ENCODE assay signal across 23 mouse cellular contexts in genomic region chr9:65831164-65831563, GRCm38 (mm10). TPM values are rescaled to one million over a fixed set of nuclear protein-coding genes. Genes with fewer than 3 reads are reported as not detected.
A peak's percentile ranks its signal among the peaks of the same experiment; 100 is the strongest.
DNase-seq lines count a peak whose midpoint lies in the region; ATAC-seq lines count a peak whose summit lies in the region.
"Had no signal": no experiment of that assay in that cellular context is flagged by ENCODE, and none has a peak within 500 bp of the region (broad histone marks: within the 10 kb centered on the region; RNA-seq: fewer than 3 reads in every experiment).

No protein-coding gene starts in this region.

- H3K9ac ChIP-seq in forebrain, embryonic 11.5 days (ENCODE audit: low read length), result no peak overlapping the region
- H3K9ac ChIP-seq in forebrain, embryonic 14.5 days (ENCODE audit: low read length), result no peak overlapping the region
- H3K9ac ChIP-seq in liver, embryonic 16.5 days (ENCODE audit: low read depth, low read length), result no peak overlapping the region
- no peak overlapping the region for H3K9ac ChIP-seq in midbrain, embryonic 11.5 days (ENCODE audit: low read length)
- no peak overlapping the region for H3K9ac ChIP-seq in midbrain, embryonic 15.5 days
- H3K9ac ChIP-seq: midbrain, embryonic 12.5 days had no signal

- intact Hi-C loops in left cerebral cortex, postnatal 36 days (cut with DNase I), result loop anchor here (5.0 kb wide), 1 partner anchor 309 kb away; the partner anchor contains the start of gene Ankdd1a

- peaks cover 19% of the 10 kb centered on the region for H3K4me1 ChIP-seq in forebrain, embryonic 11.5 days (replicated peaks; ENCODE audit: control insufficient read depth, insufficient read depth, low read length)
- peaks cover 28% of the 10 kb centered on the region for H3K4me1 ChIP-seq in forebrain, embryonic 14.5 days (ENCODE audit: control insufficient read depth, insufficient read depth, low read length)
- H3K4me1 ChIP-seq in liver, embryonic 16.5 days (ENCODE audit: control insufficient read depth, low read depth, low read length), result peaks cover 24% of the 10 kb centered on the region
- peaks cover 32% of the 10 kb centered on the region for H3K4me1 ChIP-seq in midbrain, embryonic 11.5 days (ENCODE audit: control insufficient read depth, insufficient read depth, low read length)
- peaks cover 15% of the 10 kb centered on the region for H3K4me1 ChIP-seq in midbrain, embryonic 15.5 days

- ATAC-seq in forebrain, embryonic 11.5 days (replicated peaks; ENCODE audit: low FRiP score), result no peak
- no peak for ATAC-seq in forebrain, embryonic 14.5 days
- no peak for ATAC-seq in liver, embryonic 16.5 days (ENCODE audit: low read depth)
- no peak for ATAC-seq in midbrain, embryonic 11.5 days (ENCODE audit: low FRiP score)
- no peak for ATAC-seq in midbrain, embryonic 15.5 days (replicated peaks)

- no peak overlapping the region for H3K4me3 ChIP-seq in forebrain, embryonic 11.5 days (ENCODE audit: low read depth, low read length)
- H3K4me3 ChIP-seq in forebrain, embryonic 14.5 days (ENCODE audit: low read depth, low read length), result no peak overlapping the region
- H3K4me3 ChIP-seq in liver, embryonic 16.5 days (ENCODE audit: low read depth, low read length), result no peak overlapping the region
- H3K4me3 ChIP-seq in midbrain, embryonic 11.5 days (ENCODE audit: low read depth, low read length), result no peak overlapping the region
- H3K4me3 ChIP-seq in midbrain, embryonic 15.5 days, result no peak overlapping the region
- H3K4me3 ChIP-seq: heart, embryonic 10.5 days; midbrain, embryonic 12.5 days had no signal

- H3K27me3 ChIP-seq in forebrain, embryonic 11.5 days (ENCODE audit: control insufficient read depth, insufficient read depth, low read length), result no peaks in the 10 kb centered on the region
- H3K27me3 ChIP-seq in forebrain, embryonic 14.5 days (replicated peaks; ENCODE audit: control insufficient read depth, insufficient read depth, low read length), result no peaks in the 10 kb centered on the region
- H3K27me3 ChIP-seq in liver, embryonic 16.5 days (ENCODE audit: control insufficient read depth, insufficient read depth, low read depth, low read length), result no peaks in the 10 kb centered on the region
- no peaks in the 10 kb centered on the region for H3K27me3 ChIP-seq in midbrain, embryonic 11.5 days (ENCODE audit: control insufficient read depth, insufficient read depth, low read length)
- H3K27me3 ChIP-seq in midbrain, embryonic 15.5 days (replicated peaks), result no peaks in the 10 kb centered on the region

- no peaks in the 10 kb centered on the region for H3K36me3 ChIP-seq in forebrain, embryonic 11.5 days (ENCODE audit: control insufficient read depth, insufficient read depth, low read length)
- H3K36me3 ChIP-seq in forebrain, embryonic 14.5 days (ENCODE audit: control insufficient read depth, insufficient read depth, low read length), result no peaks in the 10 kb centered on the region
- no peaks in the 10 kb centered on the region for H3K36me3 ChIP-seq in liver, embryonic 16.5 days (ENCODE audit: control insufficient read depth, insufficient read depth)
- no peaks in the 10 kb centered on the region for H3K36me3 ChIP-seq in midbrain, embryonic 11.5 days (ENCODE audit: control insufficient read depth, insufficient read depth, low read length)
- no peaks in the 10 kb centered on the region for H3K36me3 ChIP-seq in midbrain, embryonic 15.5 days (replicated peaks)
- H3K36me3 ChIP-seq: midbrain, embryonic 12.5 days had no signal

- H3K4me2 ChIP-seq in forebrain, embryonic 11.5 days (ENCODE audit: low read depth, low read length, severe bottlenecking), result no peak overlapping the region
- no peak overlapping the region for H3K4me2 ChIP-seq in forebrain, embryonic 14.5 days (ENCODE audit: low read length)
- H3K4me2 ChIP-seq in liver, embryonic 16.5 days (ENCODE audit: low read depth, low read length), result no peak overlapping the region
- no peak overlapping the region for H3K4me2 ChIP-seq in midbrain, embryonic 11.5 days
- no peak overlapping the region for H3K4me2 ChIP-seq in midbrain, embryonic 15.5 days
- H3K4me2 ChIP-seq: midbrain, embryonic 12.5 days had no signal

- no peak for DNase-seq in forebrain, embryonic 11.5 days (ENCODE audit: low spot score)
- DNase-seq in forebrain, embryonic 14.5 days (ENCODE audit: low spot score), result no peak
- no peak for DNase-seq in liver
- DNase-seq in midbrain, embryonic 11.5 days (ENCODE audit: low spot score, missing footprints), result peak; percentile 75
- DNase-seq in yolk sac, embryonic 10.5 days (ENCODE audit: low spot score), result peak; percentile 49
- no peak for DNase-seq in left cerebral cortex, postnatal 36 days (ENCODE audit: low spot score in 2 of 2)
- DNase-seq: adrenal gland, adult 2 months; cerebellum, adult 2 months; cerebellum, postnatal 36 days; heart, postnatal 10 days; kidney, adult 11 months; layer of hippocampus, postnatal 36 days; left cerebral cortex, postnatal 4 days; lung, postnatal 14 days; thymus, adult 18-20 months; thymus, postnatal 4 days had no signal

- 32% methylated on average over 4 of the region's 4 CpGs for WGBS in forebrain, embryonic 11.5 days
- whole genome bisulfite sequencing in forebrain, embryonic 14.5 days, result 21% methylated on average over 4 of the region's 4 CpGs
- WGBS in liver, embryonic 16.5 days (ENCODE audit: insufficient replicate concordance), result 25% methylated on average over 4 of the region's 4 CpGs
- WGBS in midbrain, embryonic 11.5 days, result 60% methylated on average over 4 of the region's 4 CpGs
- 42% methylated on average over 4 of the region's 4 CpGs for WGBS in midbrain, embryonic 15.5 days

- H3K27ac ChIP-seq in forebrain, embryonic 11.5 days (ENCODE audit: low read depth, low read length), result peak overlapping the region; percentile 89
- H3K27ac ChIP-seq in forebrain, embryonic 14.5 days (ENCODE audit: low read depth, low read length), result no peak overlapping the region
- peak overlapping the region; percentile 34; the same call in 1 of the 2 replicates for H3K27ac ChIP-seq in liver, embryonic 16.5 days (ENCODE audit: low read length)
- H3K27ac ChIP-seq in midbrain, embryonic 11.5 days (ENCODE audit: low read depth, low read length), result no peak overlapping the region; the same call in 1 of the 2 replicates
- no peak overlapping the region for H3K27ac ChIP-seq in midbrain, embryonic 15.5 days
- H3K27ac ChIP-seq: heart, embryonic 10.5 days; kidney, postnatal 0 days; midbrain, embryonic 12.5 days had no signal

- no peaks in the 10 kb centered on the region for H3K9me3 ChIP-seq in forebrain, embryonic 11.5 days (ENCODE audit: control insufficient read depth, low read length)
- H3K9me3 ChIP-seq in forebrain, embryonic 14.5 days (replicated peaks; ENCODE audit: control insufficient read depth, low read length), result no peaks in the 10 kb centered on the region
- H3K9me3 ChIP-seq in liver, embryonic 16.5 days (replicated peaks; ENCODE audit: control insufficient read depth, low read length), result no peaks in the 10 kb centered on the region
- no peaks in the 10 kb centered on the region for H3K9me3 ChIP-seq in midbrain, embryonic 11.5 days (ENCODE audit: control insufficient read depth, low read length)
- H3K9me3 ChIP-seq in midbrain, embryonic 15.5 days, result no peaks in the 10 kb centered on the region
- H3K9me3 ChIP-seq: heart, embryonic 10.5 days; midbrain, embryonic 12.5 days had no signal

RNA-seq across cellular contexts. Expression of gene Zfp609, which starts 3.8 kb away (rescaled TPM):
- 12.3 and 12.9 TPM in 2 replicates for polyA plus RNA-seq in forebrain, embryonic 11.5 days (2014; fragmentation: Nextera tagmentation; extraction: Ambion mirVana)
- 7.4 and 8.8 TPM in 2 replicates for polyA plus RNA-seq in forebrain, embryonic 14.5 days (2014; fragmentation: Nextera tagmentation; extraction: Ambion mirVana)
- polyA plus RNA-seq in liver, embryonic 16.5 days (2015; fragmentation: Nextera tagmentation; extraction: Ambion mirVana), result 1.4 and 1.7 TPM in 2 replicates
- polyA plus RNA-seq in midbrain, embryonic 11.5 days (2014; fragmentation: Nextera tagmentation; extraction: Ambion mirVana), result 7.4 and 7.6 TPM in 2 replicates
- 8.7 and 9.1 TPM in 2 replicates for polyA plus RNA-seq in midbrain, embryonic 15.5 days (2015; fragmentation: Nextera tagmentation; extraction: Ambion mirVana)
- 10 to 100 TPM; 45.2 to 53.4 TPM for total RNA-seq in left cerebral cortex, postnatal 36 days (2021)

RNA-seq across cellular contexts. Expression of gene Pclaf, which starts 58.9 kb away (rescaled TPM):
- polyA plus RNA-seq in forebrain, embryonic 11.5 days (2014; fragmentation: Nextera tagmentation; extraction: Ambion mirVana), result 264 and 318 TPM in 2 replicates
- polyA plus RNA-seq in forebrain, embryonic 14.5 days (2014; fragmentation: Nextera tagmentation; extraction: Ambion mirVana), result 57.3 and 59.0 TPM in 2 replicates
- polyA plus RNA-seq in liver, embryonic 16.5 days (2015; fragmentation: Nextera tagmentation; extraction: Ambion mirVana), result 68.3 and 78.4 TPM in 2 replicates
- 198 and 215 TPM in 2 replicates for polyA plus RNA-seq in midbrain, embryonic 11.5 days (2014; fragmentation: Nextera tagmentation; extraction: Ambion mirVana)
- polyA plus RNA-seq in midbrain, embryonic 15.5 days (2015; fragmentation: Nextera tagmentation; extraction: Ambion mirVana), result 19.4 and 22.1 TPM in 2 replicates
- under 1 TPM; 0.22 to 0.68 TPM for total RNA-seq in left cerebral cortex, postnatal 36 days (2021)
- total RNA-seq: gastrocnemius, adult 18-20 months; layer of hippocampus, adult 18-20 months had no signal

Comparison
In these comparisons a context has a peak if more than half of its experiments do, and no peak if none do; other contexts are left out.
1. H3K27ac ChIP-seq: peak in forebrain, embryonic 11.5 days (single experiment) and liver, embryonic 16.5 days (single experiment); none in forebrain, embryonic 14.5 days (single experiment), midbrain, embryonic 11.5 days (single experiment) and midbrain, embryonic 15.5 days (single experiment).
2. DNase-seq: peak in midbrain, embryonic 11.5 days (single experiment) and yolk sac, embryonic 10.5 days (single experiment); none in forebrain, embryonic 11.5 days (single experiment), forebrain, embryonic 14.5 days (single experiment), liver (single experiment) and left cerebral cortex, postnatal 36 days (0 of 2).